Mouse (Mus musculus) splenic B cell, adult 2 months (primary cell): ENCODE data around the gene E130114P18Rik.

ENCODE experiments used
- DNase-seq: peaks from one replicate; pipeline ENCODE4 v3.0.0-alpha.2; 2011; ENCODE audit warnings: low read depth, low spot score
- H3K27me3 ChIP-seq: 2 replicates; pipeline ENCODE4 v1.6.1; 2012; ENCODE audit warnings: mild to moderate bottlenecking, low read length, moderate library complexity, mixed read lengths; ENCODE audit not compliant: control insufficient read depth, poor library complexity, insufficient read depth, severe bottlenecking
- H3K36me3 ChIP-seq: 2 replicates; pipeline ENCODE4 v1.6.1; 2012; ENCODE audit warnings: mild to moderate bottlenecking, low read length, moderate library complexity, mixed read lengths; ENCODE audit not compliant: control insufficient read depth, poor library complexity, insufficient read depth, severe bottlenecking

Gene E130114P18Rik

GRCm38 (mm10) chr4:97758661-97759060, 19.2 kb downstream of the E130114P18Rik start:
- Histone ChIP-seq H3K27me3 (peaks cover 1% of the 10 kb centered on the region; the same call in 1 of the 2 replicates), H3K36me3 (no peaks in the 10 kb centered on the region)
- no peak for DNase-seq

GRCm38 (mm10) chr4:97757978-97758461, 19.9 kb downstream of the E130114P18Rik start:
- Histone ChIP-seq H3K36me3 (no peaks in the 10 kb centered on the region), H3K27me3 (peaks cover 1% of the 10 kb centered on the region; the same call in 1 of the 2 replicates)
- peak; percentile 38 for DNase-seq

DNA sequence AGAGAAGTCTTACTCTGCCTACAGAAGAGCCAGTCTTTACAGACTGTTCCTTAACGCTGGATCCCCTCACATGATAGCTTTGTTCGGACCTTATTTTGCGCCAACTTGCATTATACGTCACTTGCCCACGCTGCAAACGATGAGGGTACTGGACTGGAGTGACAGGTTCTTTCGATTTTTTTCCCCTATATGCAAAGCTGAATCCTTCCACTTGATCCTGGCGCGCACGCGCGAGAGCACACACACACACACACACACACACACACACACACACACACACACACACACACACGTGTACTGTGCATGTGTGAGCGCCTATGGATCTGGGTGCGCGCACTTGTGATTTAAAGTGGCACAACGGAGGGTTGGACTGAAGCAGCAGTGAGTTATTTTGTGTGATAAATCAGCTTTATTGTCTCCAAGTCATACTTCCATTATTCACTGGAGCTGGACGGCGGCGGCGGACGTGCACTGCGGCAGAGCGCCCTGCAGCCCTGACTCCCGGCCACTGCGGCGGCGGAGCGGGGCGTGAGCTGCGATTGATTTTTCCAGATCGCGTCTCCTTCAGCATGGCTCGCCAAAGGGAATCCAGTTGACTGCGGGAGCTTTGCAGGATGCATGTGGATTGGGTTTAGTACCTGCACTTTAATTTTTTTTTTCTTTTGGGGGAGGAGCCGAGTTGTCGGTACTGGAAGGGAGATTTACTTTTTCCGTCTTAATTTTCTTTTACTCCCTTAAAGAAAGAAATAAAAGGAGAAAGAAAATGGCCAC, 20.5 kb downstream of the E130114P18Rik start:
- no peaks in the 10 kb centered on the region for H3K36me3 ChIP-seq
- peaks cover 1% of the 10 kb centered on the region; the same call in 1 of the 2 replicates for H3K27me3 ChIP-seq
- DNase-seq = peak; percentile 53

GRCm38 (mm10) chr4:97754241-97754640, 23.6 kb downstream of the E130114P18Rik start:
- Histone ChIP-seq H3K27me3 (peaks cover 1% of the 10 kb centered on the region; the same call in 1 of the 2 replicates), H3K36me3 (no peaks in the 10 kb centered on the region)
- no peak for DNase-seq

- no peaks in the 10 kb centered on the region for H3K36me3 ChIP-seq
- H3K27me3 ChIP-seq = peaks cover 1% of the 10 kb centered on the region; the same call in 1 of the 2 replicates
- no peak for DNase-seq
These were observed 24.4 kb downstream of the E130114P18Rik start for GRCm38 (mm10) chr4:97753521-97753920.

DNA sequence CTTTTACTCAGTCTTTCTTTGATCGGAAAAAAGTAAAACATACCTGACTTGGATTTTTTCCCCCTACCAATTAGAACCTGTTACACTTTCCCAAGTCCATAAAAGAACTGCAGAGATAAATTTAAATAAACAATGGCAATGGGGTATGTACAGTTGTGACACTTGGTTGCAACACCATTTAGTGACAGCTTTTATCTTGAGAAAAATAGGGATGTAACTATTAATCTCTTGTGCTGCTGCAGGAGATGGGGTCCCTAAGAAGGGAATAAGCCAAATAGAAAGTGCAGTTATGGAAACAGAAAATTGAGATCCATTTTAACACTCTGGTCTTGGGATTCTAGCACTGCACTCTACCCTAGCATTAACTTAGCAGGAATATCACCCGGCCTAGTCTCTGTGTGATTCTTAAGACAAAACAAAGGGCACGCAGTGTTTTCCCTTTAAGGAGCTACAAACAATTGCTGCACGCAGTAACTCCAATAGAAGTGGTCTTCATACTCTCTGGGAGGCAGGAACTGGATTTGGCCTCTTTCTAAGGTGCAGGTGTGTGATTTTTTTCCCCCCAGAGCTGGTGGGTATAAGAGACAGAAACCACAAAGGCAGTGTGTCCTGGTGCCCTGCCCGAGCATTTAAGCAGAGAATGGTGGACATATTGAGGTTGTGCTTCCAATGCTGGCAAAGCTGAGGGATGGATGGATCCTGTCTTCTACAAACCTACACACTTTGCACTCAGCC, 25.4 kb downstream of the E130114P18Rik start:
- peaks cover 1% of the 10 kb centered on the region; the same call in 1 of the 2 replicates for H3K27me3 ChIP-seq
- no peak for DNase-seq
- no peaks in the 10 kb centered on the region for H3K36me3 ChIP-seq

GRCm38 (mm10) chr4:97751483-97752251, 26.2 kb downstream of the E130114P18Rik start:
- Histone ChIP-seq H3K36me3 (no peaks in the 10 kb centered on the region), H3K27me3 (no peaks in the 10 kb centered on the region; the same call in 1 of the 2 replicates)
- DNase-seq = peak; percentile 49

GRCm38 (mm10) chr4:97751030-97751482, 26.8 kb downstream of the E130114P18Rik start:
- DNase-seq = peak; percentile 88
- Histone ChIP-seq H3K27me3 (no peaks in the 10 kb centered on the region), H3K36me3 (no peaks in the 10 kb centered on the region)

GRCm38 (mm10) chr4:97750401-97750800, 27.5 kb downstream of the E130114P18Rik start:
- Histone ChIP-seq H3K27me3 (no peaks in the 10 kb centered on the region), H3K36me3 (no peaks in the 10 kb centered on the region)
- no peak for DNase-seq

DNA sequence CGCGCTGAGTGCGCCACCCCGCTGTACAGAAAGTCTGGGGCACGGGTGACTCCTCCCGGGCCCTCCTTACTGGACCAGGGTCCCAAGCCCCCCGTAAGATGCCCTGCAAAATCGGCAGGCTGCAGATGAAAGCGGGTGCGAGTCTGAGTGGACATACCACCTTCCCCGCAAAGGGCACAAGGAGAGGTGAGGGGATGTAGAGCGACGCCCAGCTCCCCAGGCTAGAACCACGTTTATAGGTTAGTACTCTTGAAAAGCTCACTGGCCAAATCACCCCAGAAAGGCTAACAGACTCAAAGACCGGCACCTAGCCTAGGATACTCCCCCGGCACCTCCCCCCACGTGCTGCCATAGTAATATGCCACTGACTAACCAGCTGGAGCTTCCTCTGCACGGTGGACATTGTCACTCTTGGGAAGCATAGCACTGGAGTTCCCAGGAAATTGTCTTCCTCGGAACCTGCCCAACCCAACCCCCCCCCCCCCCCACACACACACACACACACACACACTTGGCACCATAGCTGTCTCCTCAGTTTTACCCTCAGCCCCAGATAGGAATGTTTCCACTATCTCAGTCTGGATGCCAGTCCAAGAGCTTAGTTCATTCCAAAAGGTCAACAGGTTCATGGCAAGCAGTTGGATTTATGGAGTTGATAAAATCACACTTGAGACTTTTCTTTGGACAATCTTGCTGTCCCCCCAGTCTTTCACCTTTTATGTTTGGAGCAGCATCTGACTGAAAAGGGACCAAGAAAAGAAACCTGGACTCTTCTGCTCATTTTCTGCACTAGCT, 31.6 kb downstream of the E130114P18Rik start:
- peak; percentile 13 for DNase-seq
- Histone ChIP-seq H3K36me3 (no peaks in the 10 kb centered on the region), H3K27me3 (no peaks in the 10 kb centered on the region)

- H3K27me3 ChIP-seq = no peaks in the 10 kb centered on the region
- no peaks in the 10 kb centered on the region for H3K36me3 ChIP-seq
- peak; percentile 74 for DNase-seq
These were observed 32.4 kb downstream of the E130114P18Rik start for GRCm38 (mm10) chr4:97745296-97746105.

GRCm38 (mm10) chr4:97743932-97744331, 33.9 kb downstream of the E130114P18Rik start:
- H3K36me3 ChIP-seq = no peaks in the 10 kb centered on the region
- DNase-seq = no peak
- no peaks in the 10 kb centered on the region for H3K27me3 ChIP-seq

DNA sequence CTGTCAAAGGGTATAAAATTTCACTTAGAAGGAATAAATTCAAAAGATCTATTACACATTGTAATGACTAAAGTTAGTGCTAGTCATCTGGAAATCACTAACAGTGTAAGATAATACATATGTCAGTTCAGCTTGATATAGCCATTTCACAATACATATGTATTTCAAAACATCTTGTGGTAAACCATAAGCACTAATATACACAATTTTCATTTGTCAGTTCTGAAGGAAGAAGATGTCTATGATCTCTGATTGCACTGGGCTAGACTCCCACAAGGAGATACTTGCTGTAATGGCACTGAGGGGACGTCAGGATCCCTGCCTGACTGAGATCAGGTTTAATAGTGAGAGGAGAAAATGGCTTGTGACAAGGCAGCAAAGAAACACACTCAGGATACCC, 44.5 kb downstream of the E130114P18Rik start:
- H3K27me3 ChIP-seq = no peaks in the 10 kb centered on the region
- no peaks in the 10 kb centered on the region for H3K36me3 ChIP-seq
- DNase-seq = no peak
